Mouse (Mus musculus) left cerebral cortex, postnatal 10 days (tissue): Measurements from ENCODE around the gene B3glct. TPM values are rescaled to one million over a fixed set of nuclear protein-coding genes. Genes with fewer than 3 reads are reported as not detected.

Source experiments
- DNase-seq, 2 experiments: peaks; one replicate each; pipeline ENCODE4 v3.0.0; 2021 to 2022; ENCODE audit warnings: low spot score in 2 of 2, mixed read lengths in 1 of 2; ENCODE audit errors: extremely low spot score in 1 of 2
- intact Hi-C: fragments of 180-260 bp; cut with DNase I; formaldehyde crosslinking; loops from one replicate; pipeline ENCODE4 v1.15.1; 2025
- total RNA-seq, 2 experiments: library from RNA; stranded (reverse); gene quantifications; 2 replicates each; pipeline ENCODE4 v1.2.3; 2021

Gene B3glct
- total RNA-seq, 2 experiments from 2014 or later, result 25.2 to 28.1 TPM

DNA sequence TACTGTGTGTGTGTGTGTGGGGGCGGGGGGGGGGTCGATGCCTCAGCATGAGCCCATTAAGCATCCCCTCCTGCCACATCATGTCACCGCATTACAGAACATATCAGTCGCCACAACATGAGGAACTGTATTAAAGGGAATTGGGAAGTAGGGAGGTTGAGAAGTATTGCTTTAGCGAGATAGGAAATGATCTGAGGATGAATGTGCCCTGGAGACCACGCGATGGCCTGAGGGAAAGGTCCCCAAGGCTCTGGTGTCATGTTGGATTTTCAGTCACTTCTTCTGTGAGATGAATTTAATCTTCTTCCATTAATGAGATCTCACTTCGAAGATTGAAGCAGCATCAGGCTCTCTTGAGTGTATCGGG, 18.6 kb upstream of the B3glct start:
- DNase-seq, result no peak
- intact Hi-C loops, result no loop called here

DNA sequence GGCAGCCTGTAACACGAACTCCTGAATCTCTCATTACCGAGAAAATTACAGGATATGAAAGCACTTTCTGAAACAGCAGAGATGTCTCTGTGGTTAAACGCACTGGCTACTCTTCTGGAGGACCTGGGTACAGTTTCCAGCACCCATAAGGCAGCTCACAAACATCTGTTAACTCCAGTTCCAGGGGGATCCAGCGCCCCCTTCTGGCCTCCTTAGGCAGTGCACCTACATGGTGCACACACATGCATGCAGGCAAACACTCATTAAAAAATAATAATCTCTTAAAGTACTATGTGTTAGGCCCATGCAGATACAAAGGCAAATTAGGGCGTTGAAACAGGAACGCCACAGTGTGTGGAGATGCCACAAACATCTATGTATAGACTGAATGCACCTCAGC, 16.6 kb upstream of the B3glct start:
- intact Hi-C loops, result no loop called here

DNA sequence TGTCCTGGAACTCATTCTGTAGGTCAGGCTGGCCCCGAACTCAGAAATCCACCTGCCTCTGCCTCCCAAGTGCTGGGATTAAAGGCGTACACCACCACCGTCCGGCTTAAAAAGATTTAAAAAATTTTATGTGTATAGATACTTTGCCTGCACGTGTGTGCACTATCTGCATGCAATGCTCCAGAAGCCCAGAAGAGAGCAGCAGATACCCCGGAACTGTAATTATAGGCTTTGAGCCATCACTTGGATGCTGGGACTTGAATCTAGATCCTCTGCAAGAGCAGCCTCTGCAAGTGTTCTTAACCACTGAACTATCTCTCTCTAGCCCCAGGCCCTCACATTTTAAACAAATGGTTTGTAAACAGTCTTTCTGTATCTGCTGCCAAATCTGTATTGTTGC, 15.1 kb upstream of the B3glct start:
- DNase-seq, result no peak
- intact Hi-C loops, result no loop called here

More for the DNA sequence above, 16.6 kb upstream of the B3glct start:
- DNase-seq, result no peak

DNA sequence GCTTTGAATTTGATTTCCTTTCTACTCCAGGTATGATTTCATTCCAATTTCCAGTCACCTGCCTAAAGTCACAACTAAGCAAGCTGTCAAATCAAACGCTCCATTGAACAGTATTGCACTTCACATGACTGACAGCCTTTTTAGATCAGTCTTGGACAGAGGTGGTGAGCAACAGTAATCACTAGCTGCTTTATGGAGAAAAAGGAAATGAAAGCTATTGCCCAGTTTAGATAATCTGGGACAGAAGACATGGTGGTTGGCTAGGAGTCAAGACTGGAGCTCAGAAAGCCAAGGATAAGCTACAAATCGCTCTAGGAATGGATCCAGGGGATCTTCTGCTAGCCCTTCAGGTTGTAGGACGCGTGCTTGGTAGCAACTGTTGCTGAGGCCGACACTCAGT, 14.6 kb upstream of the B3glct start:
- intact Hi-C loops, result no loop called here
- no peak for DNase-seq

DNA sequence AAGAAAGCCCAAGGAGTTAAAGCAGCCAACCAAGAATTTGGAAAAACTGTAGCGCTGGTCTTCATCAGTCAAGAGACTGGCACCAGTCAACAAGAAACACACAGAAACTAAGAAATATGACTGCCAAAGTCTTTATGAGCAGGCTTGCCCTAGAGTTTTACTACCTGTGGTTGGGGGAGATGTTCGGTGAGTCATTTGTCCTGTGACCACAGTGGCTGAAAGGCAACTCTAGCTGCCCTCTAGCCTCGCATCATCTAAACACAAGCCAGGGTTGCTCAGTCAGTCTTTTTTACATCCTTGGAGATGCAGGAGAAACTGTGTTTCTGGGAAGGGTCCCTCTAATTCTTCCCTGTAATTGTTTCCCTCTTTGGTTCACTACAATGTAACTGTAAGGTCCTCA, 834 bp upstream of the B3glct start:
- intact Hi-C loops, result loop anchor here (10.0 kb wide), 1 partner anchor 338 kb away; the partner anchor contains the start of gene Rxfp2

DNA sequence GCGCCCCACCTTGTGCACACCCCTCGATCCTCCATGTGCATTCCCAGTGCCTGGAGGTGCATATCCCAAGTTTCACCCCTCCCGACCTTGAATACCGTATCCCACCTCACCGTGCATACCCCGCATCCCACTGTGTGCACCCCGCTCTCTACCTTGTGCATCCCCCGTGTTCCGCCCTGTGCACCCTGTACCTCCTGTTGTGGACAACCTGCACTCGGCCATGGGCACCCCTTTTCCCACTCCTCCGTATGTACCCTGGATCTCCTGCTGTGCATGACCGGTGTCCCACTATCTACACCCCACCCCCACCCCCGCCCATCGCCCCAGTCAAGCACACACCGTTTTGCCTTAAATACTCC, 939 bp downstream of the B3glct start:
- DNase-seq, result no peak
- intact Hi-C loops, result loop anchor here (10.0 kb wide), 1 partner anchor 336 kb away; the partner anchor contains the start of gene Rxfp2

More for the DNA sequence above, 834 bp upstream of the B3glct start:
- no peak for DNase-seq

DNA sequence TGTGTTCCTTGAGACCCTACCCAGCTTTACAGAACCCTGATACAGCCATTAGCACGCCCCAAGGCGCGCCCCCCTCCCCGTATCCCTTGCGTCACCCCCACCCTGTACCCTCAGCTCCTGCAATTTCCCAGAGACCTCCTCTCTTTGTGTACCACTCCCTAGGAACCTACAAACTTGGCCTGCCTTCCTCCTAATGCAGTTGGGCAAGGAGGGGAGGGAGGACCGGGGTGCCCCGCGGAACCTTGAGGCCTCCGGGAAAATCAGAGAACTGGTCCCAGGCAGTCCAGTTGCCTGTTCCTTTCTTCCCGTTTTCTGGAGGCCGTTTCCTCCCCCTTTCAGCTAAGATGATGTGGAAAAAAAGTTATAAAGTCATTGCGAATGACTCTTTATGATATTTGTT, 1.3 kb downstream of the B3glct start:
- DNase-seq, result no peak
- intact Hi-C loops, result loop anchor here (10.0 kb wide), 1 partner anchor 335 kb away; the partner anchor contains the start of gene Rxfp2

DNA sequence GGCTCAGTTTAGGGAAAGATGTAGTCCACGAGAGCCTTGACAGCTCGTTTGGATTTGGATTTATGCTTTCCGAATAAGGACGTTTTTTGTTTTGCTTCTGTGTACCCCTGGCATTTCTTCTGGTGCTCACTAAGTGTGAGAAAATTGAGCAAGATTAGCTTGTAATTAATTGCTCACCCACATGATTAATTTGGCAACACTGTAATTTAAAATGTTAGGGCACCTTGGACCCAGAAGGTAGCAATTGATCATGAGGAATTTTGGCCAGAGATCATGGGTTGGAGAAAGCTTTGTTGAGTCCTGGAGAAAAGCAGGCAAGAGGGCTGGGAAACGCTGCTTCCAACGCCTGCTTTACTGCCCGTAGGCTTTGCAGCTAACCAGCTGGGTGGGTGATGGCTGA, 1.9 kb downstream of the B3glct start:
- DNase-seq, result no peak
- intact Hi-C loops, result loop anchor here (10.0 kb wide), 1 partner anchor 335 kb away; the partner anchor contains the start of gene Rxfp2

DNA sequence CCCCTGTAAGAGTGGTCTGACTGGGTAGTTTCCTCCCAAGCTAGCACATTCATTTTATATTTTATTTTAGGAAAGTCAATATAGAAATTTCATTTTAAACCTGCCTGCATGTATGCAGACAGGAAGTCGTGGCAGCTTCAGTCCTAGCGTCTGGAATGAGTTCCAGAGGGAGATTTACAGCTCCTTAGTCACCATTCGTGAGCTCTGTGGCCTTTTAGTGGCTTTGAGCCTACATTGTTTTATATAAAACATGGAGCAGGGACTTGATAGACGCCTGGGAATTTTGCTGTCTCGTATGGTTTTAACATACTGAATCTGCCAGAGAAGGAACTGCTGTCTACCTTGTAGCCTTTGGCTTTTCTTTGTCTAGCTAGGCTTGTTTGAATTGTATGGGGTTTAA, 2.9 kb downstream of the B3glct start:
- intact Hi-C loops, result no loop called here
- no peak for DNase-seq

DNA sequence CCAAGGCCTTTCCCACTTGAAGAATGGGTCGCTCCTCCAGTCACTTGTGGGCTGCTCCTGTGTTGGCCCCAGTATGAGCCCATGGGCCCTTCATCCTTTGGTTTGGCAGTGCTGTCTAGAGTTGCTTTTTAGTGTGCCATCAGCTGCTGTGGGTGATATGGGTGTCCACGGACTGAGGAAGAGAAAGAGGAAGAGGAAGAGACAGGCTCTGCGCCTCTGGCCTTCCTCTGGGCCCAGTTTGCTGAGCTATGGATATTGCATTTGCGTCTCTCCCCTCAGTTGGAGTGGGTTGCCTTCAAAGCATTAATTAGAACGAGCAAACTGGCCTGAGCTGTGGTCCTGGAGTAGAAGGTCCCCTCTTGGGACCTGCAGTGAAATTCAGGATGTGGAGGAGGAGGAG, 11.8 kb downstream of the B3glct start:
- DNase-seq, result no peak
- intact Hi-C loops, result no loop called here

DNA sequence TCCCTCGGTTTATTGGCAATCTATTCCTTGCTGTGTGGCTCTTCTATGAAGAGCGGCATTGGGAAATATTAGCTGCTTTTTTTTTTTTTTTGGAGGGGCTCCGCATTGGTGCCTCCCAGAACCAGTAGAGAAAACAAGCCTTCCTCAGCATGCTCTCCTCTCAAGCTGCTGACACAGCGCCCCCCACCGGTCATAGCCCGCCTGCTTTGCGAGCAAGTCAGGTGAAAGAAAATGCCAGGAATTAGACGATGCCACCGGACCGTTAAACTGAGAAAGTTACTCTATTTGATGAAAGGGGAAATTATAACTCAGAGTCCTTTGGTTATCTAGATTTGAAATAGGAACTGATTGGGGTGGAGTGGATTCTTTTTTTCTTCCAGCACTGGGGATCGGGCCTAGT, 14.5 kb downstream of the B3glct start:
- intact Hi-C loops, result no loop called here
- DNase-seq, result peak in 1 of 2 experiments; percentile 73

DNA sequence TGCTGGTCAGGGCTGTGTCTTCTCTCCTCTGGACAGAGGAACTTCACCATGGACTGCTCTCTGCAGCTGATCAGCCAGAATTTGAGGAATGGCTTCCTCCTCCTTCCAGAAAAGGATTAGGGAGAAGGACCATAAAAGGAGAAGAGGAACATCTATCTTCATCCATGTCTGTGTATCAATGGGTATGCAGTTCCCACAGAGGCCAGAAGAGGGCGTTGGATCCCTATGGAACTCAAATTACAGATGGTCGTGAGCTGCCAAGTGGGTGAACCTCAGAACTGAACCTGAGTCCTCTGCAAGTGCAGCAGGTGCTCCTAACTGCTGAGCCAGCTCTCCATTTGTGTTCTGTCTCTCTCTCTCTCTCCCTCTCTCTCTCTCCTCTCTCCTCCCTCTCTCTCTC, 15.2 kb downstream of the B3glct start:
- intact Hi-C loops, result no loop called here

DNA sequence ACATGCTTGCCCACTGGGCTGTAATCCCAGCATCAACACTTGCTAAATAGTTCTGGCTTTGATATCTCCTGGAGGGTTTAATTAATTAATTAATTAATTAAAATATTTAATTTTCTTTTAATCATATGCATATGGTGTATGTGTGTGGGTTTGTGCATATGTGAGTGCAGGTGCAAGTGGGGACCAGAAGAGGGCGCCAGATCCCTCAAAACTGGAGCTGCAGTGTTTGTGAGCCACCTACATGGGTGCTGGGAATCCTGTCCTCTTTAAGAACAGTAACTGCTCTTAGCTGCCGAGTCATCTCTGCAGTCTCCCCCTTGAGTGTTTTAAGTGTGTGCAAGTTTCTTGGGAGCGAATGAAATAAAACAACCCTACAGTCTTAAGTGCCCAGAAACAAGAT, 15.9 kb downstream of the B3glct start:
- no peak for DNase-seq
- intact Hi-C loops, result no loop called here

More for the DNA sequence above, 15.2 kb downstream of the B3glct start:
- DNase-seq, result no peak

DNA sequence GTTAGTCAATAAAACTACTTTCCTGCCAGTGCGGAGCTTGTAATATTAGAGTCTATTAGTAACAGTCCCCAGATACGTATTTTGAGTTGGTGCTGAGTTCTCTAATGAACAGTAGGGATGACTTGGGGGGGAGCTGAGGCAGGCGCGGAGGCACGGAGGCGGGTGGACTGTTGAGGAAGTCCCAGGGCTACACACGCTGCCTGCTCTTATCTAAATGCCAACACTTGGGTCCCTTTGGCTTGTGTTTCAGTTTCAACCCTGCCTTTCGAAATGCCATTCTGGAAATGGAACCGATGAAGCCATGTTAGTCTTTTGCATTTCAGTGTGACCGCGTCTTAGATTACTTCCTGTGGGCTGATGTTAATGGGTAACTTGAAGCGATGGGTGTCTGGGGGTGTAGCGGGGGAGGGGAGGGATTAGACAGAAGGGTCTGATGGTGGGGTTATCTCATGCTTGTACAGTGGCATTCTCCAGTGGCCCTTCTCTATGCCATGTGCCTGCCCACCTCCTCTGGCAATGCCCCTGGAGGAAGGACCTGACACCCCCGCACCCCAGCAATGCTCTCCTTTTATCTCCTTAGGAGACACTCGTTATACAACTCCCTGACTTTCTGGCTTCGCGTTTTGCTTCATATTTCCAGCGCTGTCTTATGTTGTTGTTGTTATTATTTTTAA, 17.2 kb downstream of the B3glct start:
- intact Hi-C loops, result no loop called here
- DNase-seq, result no peak

DNA sequence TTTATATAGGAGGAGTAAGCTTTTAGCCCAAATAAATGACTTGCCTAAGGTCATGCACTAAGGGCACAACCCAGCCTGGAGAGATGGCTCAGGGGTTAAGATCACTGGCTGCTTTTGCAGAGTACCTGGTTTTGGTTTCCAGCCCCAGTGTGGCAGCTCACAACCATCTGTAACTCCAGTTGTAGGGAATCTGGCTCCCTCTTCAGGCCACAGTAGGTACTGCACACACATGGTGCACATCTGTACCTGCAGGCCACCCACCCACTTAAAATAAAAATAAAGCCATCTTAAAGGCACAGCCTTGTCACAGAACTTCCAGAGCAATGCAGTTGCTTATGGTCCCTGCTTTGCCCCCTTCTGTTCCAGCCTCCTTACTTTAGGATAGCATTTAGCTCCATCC, 24.7 kb downstream of the B3glct start:
- DNase-seq, result no peak
- intact Hi-C loops, result no loop called here

DNA sequence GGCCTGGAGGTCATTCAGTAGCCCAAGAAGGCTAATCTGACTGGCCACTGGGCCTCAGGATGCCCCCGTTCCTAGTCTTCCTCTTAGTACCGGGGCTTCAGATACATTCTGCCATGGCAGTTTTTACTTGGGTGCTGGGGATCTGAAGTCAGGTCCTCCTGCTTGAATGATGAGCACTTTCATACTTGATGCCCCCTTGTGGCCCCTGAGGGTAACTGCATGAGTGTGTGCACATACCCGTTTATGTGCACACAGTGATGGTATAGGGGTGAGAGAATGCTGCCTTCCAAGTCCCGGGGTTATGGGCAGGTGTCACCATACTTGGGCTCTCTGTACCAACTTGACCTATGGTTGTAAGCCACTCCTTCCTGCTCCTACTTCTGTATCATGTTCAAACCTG, 33.5 kb downstream of the B3glct start:
- no peak for DNase-seq
- intact Hi-C loops, result loop anchor here (5.0 kb wide), 2 partner anchors 141 to 311 kb away; no protein-coding TSS in a partner anchor

DNA sequence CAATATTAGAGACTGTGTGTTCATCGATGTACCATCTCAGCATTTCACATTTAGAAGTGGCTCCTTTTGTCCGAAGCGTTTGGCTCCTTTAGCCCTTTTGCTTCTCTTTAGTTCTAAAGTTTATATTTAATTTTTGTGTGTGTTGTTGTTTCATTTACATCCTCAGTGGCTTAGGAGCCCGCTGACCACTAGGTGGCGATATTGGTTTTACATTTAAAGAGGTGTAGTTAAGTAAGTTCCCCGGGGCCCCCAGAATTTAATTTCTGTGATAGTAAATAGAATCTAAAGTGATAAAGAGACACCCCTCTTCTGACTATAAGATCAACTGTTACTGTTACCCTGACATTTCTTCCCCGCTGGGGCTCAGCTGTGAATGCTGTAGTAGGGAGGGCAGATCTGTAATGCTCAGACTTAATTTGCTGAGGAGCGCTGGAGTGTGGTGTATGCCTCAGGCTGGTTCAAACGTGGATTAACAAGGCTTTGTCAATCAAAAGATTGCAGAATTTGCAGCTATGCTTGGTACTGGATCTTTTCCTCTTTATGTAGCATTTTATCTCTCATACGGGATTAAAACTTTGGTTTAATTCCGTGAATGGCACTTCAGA, 35.2 kb downstream of the B3glct start:
- peak; percentile 46 to 64 for DNase-seq
- intact Hi-C loops, result loop anchor here (5.0 kb wide), 2 partner anchors 139 to 309 kb away; no protein-coding TSS in a partner anchor

DNA sequence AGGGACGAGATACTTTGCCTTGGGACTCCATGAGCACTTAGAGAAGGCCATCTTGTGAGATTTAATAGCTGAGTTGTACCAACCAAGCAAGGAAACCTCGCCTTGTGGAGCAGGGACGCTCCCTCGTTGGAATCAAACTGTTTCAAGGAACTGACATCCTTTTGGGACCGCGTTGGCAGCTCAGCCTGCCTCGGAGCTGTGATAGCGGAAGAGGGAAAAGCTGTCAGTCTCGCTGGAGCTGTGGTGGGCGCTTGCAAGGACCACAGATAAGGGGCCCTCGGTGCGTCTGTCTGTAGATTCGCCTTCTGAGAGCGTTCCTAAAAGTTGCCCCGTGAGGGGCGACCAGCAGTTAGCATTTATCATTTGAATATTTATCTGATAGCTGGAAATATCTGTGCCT, 35.8 kb downstream of the B3glct start:
- intact Hi-C loops, result loop anchor here (5.0 kb wide), 2 partner anchors 138 to 308 kb away; no protein-coding TSS in a partner anchor
- no peak for DNase-seq

DNA sequence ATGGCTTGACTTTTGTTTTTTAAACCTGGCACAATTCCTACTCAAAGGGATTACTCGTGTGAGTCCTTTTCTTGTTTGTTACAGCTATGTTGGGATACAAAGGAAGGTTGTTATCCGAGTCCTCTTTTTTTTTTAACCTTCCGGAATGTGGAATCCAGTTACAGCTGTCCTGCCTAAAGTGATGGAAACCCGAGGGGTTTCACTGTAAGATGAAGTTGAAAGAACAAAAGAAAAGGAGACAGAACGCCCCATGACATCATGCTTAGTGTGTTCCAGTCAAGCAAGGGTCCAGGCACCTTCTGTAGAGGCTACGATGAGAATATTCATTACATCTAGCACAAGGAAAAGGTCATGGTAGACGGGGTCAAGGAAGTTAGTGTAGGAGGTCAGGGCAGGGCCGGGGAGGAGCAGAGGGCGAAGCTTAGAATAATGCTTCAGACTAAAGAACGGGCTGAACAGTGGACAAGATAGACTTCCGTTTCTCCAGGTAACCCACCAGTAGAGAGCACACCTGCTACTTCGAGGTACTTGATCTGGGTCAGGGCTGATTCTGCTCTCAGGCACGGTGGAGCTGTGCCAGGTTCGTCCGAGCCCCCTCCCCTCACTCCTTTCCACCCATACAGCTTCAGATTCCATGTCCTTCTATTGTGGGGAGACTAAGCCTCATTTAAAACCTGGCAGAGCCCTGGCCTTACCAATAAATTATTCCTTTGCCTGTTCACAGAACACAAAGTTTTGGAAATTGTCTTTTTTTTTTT, 37.7 kb downstream of the B3glct start:
- DNase-seq, result no peak
- intact Hi-C loops, result no loop called here

DNA sequence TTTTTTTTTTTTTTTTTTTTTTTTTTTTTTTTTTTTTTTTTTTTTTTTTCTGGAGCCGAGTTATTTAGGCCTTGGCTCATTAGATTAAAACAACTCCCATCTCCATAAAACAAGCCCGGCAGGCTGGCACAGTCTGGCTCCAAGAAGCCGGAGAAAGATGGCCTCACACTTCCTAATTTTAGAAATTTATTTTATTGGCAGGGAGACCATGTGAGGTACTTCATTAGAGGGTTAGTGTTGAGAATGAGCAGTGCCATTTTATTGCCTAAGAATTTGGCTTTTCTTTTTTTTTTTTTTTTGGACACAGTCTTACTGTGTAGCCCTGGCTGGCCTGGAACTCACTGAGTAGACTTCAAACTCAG, 38.3 kb downstream of the B3glct start:
- intact Hi-C loops, result no loop called here
- DNase-seq, result no peak
